Mouse (Mus musculus) neutrophil, adult 65 days (primary cell): ENCODE results near the gene Psmc1. TPM values are rescaled to one million over a fixed set of nuclear protein-coding genes. Genes with fewer than 3 reads are reported as not detected.

Experiments used
- total RNA-seq: library from RNA; stranded (reverse); gene quantifications from 2 replicates; pipeline ENCODE4 v1.2.4, GENCODE M21; 2023

Psmc1 gene
- 53.9 and 57.0 TPM in 2 replicates for total RNA-seq

DNA sequence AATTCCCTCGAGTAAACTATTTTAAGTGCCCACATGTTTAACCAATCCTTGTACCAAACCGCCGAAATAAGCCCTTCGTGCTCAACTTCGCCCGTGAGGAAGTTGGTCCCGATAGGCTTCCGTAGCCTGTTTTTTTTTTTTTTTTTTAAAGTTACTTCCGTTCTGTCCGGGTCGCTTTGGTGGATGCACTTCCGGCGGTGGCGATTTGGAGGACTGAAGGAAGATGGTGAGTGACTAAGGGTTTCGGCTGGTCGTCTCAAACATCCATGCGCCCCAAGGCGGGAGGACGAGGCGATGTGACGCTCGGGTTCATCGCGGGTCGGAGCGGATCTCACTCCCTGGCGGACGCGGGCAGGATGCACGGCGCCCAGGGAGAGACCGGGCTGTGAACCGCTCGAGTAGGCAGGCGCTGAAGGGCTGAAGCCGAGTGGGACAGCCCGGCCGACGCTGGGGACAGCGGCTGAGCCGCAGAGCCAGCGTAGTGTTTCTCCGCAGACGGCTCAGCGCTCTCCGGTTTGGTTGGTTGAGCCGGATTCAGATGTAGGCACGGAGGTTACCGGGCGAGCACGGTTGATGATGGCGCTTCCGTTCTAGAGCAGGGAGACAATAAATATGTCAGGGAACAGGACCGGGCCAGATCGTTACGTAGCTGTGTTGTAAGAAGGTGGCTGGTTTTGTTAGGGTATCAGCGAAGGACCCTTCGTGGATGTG lies at the start of gene Psmc1:
Gene Psmc1 (plus strand): TSS at position 169 of the 711 bp plus-strand sequence.

DNA sequence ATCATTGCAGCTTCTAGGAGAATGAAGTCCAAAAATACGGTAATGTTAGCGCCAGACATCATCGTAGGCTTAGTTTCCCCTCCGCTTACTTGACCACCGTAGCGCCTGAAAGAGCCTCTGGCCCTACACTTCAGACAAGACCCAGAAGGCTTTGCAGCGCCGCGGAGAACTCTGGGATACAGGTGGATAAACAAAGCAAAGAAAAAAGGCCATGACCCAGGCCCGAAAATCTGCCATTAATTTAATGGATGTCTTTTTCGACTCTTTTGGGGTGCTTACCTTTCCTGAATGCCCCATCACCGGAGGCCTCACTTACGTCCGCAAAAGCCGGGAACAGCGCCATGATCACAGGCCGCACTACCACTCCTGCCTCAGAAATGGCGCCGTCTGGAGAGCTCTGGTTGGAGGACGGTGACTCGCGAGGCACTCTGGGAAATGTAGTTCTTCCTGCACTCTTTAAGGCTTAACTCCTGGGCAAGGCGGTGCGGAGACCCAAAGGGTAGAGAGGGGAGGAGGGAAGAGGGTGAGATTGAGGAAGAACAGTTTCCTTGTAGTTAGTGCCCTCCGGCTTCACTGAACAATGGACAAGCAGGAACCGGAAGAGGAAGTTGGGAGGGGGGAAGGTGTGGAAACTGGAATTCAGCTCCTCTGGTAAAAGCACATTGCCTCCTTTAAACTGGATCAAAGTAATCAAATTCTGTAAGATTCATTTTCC lies 49.5 kb downstream of the Psmc1 start, which contains the start of gene Nrde2:
Gene Nrde2 (minus strand): TSS at position 393 of the 715 bp plus-strand sequence.

Other genes with a start within 250 kb of the Psmc1 start
- gene Efcab11, start 225.7 kb upstream of the Psmc1 start, total RNA-seq: 4.9 and 5.8 TPM in 2 replicates
- 15.5 and 16.0 TPM in 2 replicates for gene Tdp1, start 225.6 kb upstream of the Psmc1 start, total RNA-seq
- 0.41 and 0.60 TPM in 2 replicates for gene Kcnk13, start 145.7 kb upstream of the Psmc1 start, total RNA-seq
- gene Nrde2, start 49.5 kb downstream of the Psmc1 start, total RNA-seq: 13.5 and 19.6 TPM in 2 replicates
- gene Calm1, start 89.3 kb downstream of the Psmc1 start, total RNA-seq: 436 and 443 TPM in 2 replicates